Mouse (Mus musculus) midbrain, embryonic 14.5 days (tissue): ENCODE measurements around the gene Zfp655. TPM values are rescaled to one million over a fixed set of nuclear protein-coding genes. Genes with fewer than 3 reads are reported as not detected.
"Not testable (repeated sequence)": the region's sequence is repeated elsewhere in the genome, so short reads cannot be mapped to it uniquely, and the experiment has no call there.

Experiments used
- ATAC-seq: fragments of 200-750 bp; cut with Nextera tagmentation; 2 replicates; pipeline ENCODE4 v1.8.0; 2017; ENCODE audit warnings: moderate number of reproducible peaks, moderate library complexity; ENCODE audit not compliant: low FRiP score, low TSS enrichment
- DNase-seq: peaks from one replicate; pipeline ENCODE4 v3.0.0-alpha.2; 2015
- H3K27ac ChIP-seq: fragments of 300-500 bp; sonication (generic); replicated peaks from 2 replicates; pipeline ENCODE4 v1.5.1; 2014; ENCODE audit warnings: mild to moderate bottlenecking, low read depth, low read length, moderate library complexity
- H3K27me3 ChIP-seq: fragments of 300-500 bp; sonication (generic); 2 replicates; pipeline ENCODE4 v1.6.1; 2014; ENCODE audit warnings: low read length, control low read depth, mixed read lengths; ENCODE audit not compliant: control insufficient read depth, insufficient read depth
- H3K36me3 ChIP-seq: fragments of 300-500 bp; sonication (generic); 2 replicates; pipeline ENCODE4 v1.6.1; 2014; ENCODE audit warnings: low read length, control low read depth; ENCODE audit not compliant: control insufficient read depth, insufficient read depth
- H3K4me1 ChIP-seq: fragments of 300-500 bp; sonication (generic); 2 replicates; pipeline ENCODE4 v1.6.1; 2014; ENCODE audit warnings: mild to moderate bottlenecking, antibody characterized with exemption, low read length, control low read depth; ENCODE audit not compliant: control insufficient read depth, insufficient read depth
- H3K4me2 ChIP-seq: fragments of 300-500 bp; sonication (generic); 2 replicates; pipeline ENCODE4 v1.6.1; 2014; ENCODE audit warnings: mild to moderate bottlenecking, low read length, moderate library complexity
- H3K4me3 ChIP-seq: fragments of 300-500 bp; sonication (generic); replicated peaks from 2 replicates; pipeline ENCODE4 v1.5.1; 2014; ENCODE audit warnings: low read depth, low read length
- H3K9ac ChIP-seq: fragments of 300-500 bp; sonication (generic); replicated peaks from 2 replicates; pipeline ENCODE4 v1.6.1; 2014; ENCODE audit warnings: mild to moderate bottlenecking, low read length, moderate library complexity
- H3K9me3 ChIP-seq: fragments of 300-500 bp; sonication (generic); 2 replicates; pipeline ENCODE4 v1.6.1; 2016; ENCODE audit warnings: low read length, control low read depth, mixed read lengths; ENCODE audit not compliant: control insufficient read depth
- WGBS: fragments of 180-500 bp; shearing (Covaris S2); extraction: QIAGEN DNeasy Blood & Tissue Kit; methylation state at CpG from one replicate; pipeline ENCODE4 v1.1.7; 2014; 5-methylcytosine and 5-hydroxymethylcytosine counted together
- polyA plus RNA-seq: library from polyadenylated mRNA; unstranded; fragments of >200 nt; fragmentation: Nextera tagmentation; extraction: Ambion mirVana; gene quantifications from 2 replicates; pipeline ENCODE4 v1.2.1, GENCODE M21; 2014

The Zfp655 gene
- polyA plus RNA-seq, 1 experiment from 2014 or later, result 44.4 TPM

DNA sequence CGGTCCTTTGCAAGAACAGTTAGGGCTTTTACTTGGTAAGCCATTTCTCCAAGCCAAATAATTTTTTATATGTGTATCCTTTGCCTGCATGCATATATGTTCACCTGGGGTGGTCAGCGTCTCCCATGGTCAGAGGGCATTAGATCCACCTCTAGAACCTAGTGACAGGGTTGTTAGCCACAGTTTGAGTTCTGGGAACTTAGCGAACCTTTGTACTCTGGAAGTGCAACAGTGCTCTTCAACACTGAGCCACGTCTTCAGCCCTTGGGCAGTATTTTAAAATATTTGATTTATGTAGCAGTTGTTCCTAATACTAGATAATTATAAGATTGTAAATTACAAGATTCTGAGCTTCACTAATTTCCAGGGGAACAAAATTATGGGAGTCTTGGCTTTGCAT lies 874 bp upstream of the Zfp655 start:
- Histone ChIP-seq H3K4me3 (peak overlapping the region; percentile 99), H3K4me2 (peak overlapping the region; percentile 90), H3K27ac (no peak overlapping the region; the same call in 1 of the 2 replicates), H3K27me3 (no peaks in the 10 kb centered on the region), H3K9me3 (no peaks in the 10 kb centered on the region), H3K9ac (peak overlapping the region; percentile 97; the same call in 1 of the 2 replicates), H3K36me3 (peaks cover 25% of the 10 kb centered on the region), H3K4me1 (peaks cover 5% of the 10 kb centered on the region)
- 89% methylated on average over 4 of the region's 4 CpGs for WGBS
- DNase-seq, result no peak
- ATAC-seq, result no peak

DNA sequence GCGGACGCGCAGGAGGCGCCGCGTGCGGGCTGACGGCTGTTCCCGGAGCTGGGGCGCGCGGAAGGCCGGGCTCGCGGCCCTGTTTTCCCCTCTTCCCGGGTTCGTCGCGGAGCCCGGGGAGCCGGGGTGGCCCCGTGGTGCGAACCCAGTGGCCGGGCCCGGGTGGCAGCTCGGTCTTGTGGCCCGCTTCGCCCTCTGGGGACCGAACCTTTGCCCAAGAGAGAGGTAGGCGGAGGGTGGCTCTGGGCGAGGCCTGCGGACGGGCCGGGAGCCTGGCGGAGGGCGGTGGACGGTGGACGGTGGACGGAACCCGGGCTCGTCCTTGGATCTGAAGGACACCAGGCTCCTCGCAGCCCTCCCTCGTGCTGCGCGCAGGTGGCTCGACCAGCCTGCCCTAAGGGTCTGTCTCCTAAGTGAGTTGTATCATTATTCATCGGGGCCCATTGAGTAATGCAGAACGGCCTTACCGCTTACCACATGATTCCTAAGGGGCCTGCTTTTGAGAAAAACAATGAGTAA lies 437 bp downstream of the Zfp655 start:
- Histone ChIP-seq H3K9ac (peak overlapping the region; percentile 97), H3K4me2 (peak overlapping the region; percentile 90), H3K4me1 (peaks cover 5% of the 10 kb centered on the region), H3K4me3 (peak overlapping the region; percentile 99), H3K36me3 (peaks cover 36% of the 10 kb centered on the region), H3K9me3 (no peaks in the 10 kb centered on the region), H3K27me3 (no peaks in the 10 kb centered on the region), H3K27ac (peak overlapping the region; percentile 92)
- WGBS, result under 1% methylated on average over 49 of the region's 49 CpGs
- DNase-seq, result peak; percentile 27
- ATAC-seq, result peak; percentile 71

DNA sequence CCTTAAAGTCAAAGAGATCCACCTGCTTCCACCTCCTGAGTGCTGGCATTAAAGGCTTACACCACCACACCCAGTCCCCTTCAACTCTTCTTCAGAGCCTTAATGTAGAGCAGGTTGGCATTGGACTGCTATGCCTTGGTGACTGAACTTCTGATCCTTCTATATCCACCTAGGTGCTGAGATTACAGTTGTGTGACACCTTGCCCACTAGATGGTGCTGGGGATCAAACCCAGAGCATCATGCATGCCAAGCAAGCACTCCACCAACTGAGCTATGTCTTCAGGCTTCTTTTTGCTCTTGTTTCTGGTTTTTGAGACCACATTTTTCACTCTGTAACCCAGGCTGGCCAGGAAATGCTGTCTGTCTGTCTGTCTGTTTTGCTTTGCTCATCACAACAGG lies 3.1 kb downstream of the Zfp655 start:
- no peak overlapping the region for H3K4me3 ChIP-seq
- H3K9me3 ChIP-seq, result no peaks in the 10 kb centered on the region
- no peak overlapping the region for H3K9ac ChIP-seq
- H3K4me2 ChIP-seq, result no peak overlapping the region
- peaks cover 5% of the 10 kb centered on the region for H3K4me1 ChIP-seq
- H3K27ac ChIP-seq, result no peak overlapping the region
- H3K27me3 ChIP-seq, result no peaks in the 10 kb centered on the region
- ATAC-seq, result no peak
- H3K36me3 ChIP-seq, result peaks cover 60% of the 10 kb centered on the region
- DNase-seq, result peak; percentile 54

- Histone ChIP-seq H3K36me3 (peaks cover 46% of the 10 kb centered on the region), H3K4me1 (no peaks in the 10 kb centered on the region), H3K9me3 (no peaks in the 10 kb centered on the region), H3K27me3 (no peaks in the 10 kb centered on the region), H3K27ac (no peak overlapping the region), H3K9ac (no peak overlapping the region), H3K4me3 (no peak overlapping the region), H3K4me2 (no peak overlapping the region)
- DNase-seq (no peak), ATAC-seq (no peak)
- WGBS, result 97% methylated on average over 3 of the region's 3 CpGs
Measured at GRCm38 (mm10) chr5:145249520-145249919, 18.0 kb downstream of the Zfp655 start.

GRCm38 (mm10) chr5:145273568-145273967 lies 42.1 kb downstream of the Zfp655 start:
- not testable (repeated sequence) for DNase-seq, H3K9me3 ChIP-seq, H3K4me2 ChIP-seq, H3K27me3 ChIP-seq, H3K27ac ChIP-seq, ATAC-seq, H3K4me3 ChIP-seq, H3K4me1 ChIP-seq, H3K9ac ChIP-seq, H3K36me3 ChIP-seq
- WGBS, result 88% methylated on average over 2 of the region's 2 CpGs

GRCm38 (mm10) chr5:145279948-145280347 lies 48.4 kb downstream of the Zfp655 start:
- Histone ChIP-seq H3K4me2 (no peak overlapping the region), H3K27ac (no peak overlapping the region), H3K9me3 (no peaks in the 10 kb centered on the region), H3K36me3 (peaks cover 24% of the 10 kb centered on the region), H3K4me3 (peak overlapping the region; percentile 93), H3K27me3 (no peaks in the 10 kb centered on the region), H3K9ac (no peak overlapping the region), H3K4me1 (peaks cover 5% of the 10 kb centered on the region; the same call in 1 of the 2 replicates)
- 90% methylated on average over 2 of the region's 2 CpGs for WGBS
- ATAC-seq (peak; percentile 44), DNase-seq (no peak)

DNA sequence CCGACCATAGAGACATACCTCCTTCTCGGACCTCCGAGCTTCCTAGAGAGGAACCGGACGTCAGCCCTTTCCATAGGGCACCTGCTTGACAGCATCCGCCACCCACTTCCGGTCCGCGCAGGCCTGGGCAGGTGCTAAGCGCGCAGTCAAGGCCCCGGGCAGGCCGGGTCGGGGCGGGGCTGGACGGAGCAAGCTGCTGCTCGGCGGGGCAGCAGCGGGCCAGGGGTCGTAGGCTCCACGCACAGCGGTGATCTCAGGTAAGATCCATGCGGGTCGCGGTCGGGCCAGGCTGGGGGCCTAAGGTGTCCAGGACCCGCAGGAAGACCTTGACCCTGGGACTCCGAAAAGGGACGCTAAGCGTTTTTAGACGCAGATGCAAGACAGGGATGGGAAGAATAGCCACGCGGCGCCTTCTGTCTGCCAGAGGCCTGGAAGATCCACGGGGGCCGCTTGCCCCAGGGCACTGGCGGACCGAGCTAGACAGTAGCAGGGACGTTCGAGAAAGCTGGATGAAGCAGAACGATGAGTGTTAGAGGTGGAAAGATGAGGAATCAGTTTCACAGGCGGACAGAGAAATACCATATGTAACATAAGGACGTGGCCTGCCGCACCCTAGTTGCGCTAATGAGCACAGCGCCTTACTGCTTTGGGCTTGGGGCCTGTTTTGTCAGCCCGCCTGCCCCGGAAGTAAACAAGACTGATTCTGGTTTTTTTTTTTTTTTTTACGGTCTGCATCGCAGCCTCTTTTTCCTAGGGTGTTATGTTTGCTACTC lies 49.0 kb downstream of the Zfp655 start, which contains the start of gene Zscan25:
TSS of gene Zscan25 (plus strand) at position 130 of the 773 bp plus-strand sequence.
- Histone ChIP-seq H3K27me3 (no peaks in the 10 kb centered on the region), H3K9ac (peak within 1 kb of the TSS; percentile 95), H3K9me3 (no peaks in the 10 kb centered on the region), H3K36me3 (peaks cover 30% of the 10 kb centered on the region), H3K4me3 (peak within 1 kb of the TSS; percentile 93), H3K4me1 (peaks cover 5% of the 10 kb centered on the region; the same call in 1 of the 2 replicates), H3K27ac (peak within 1 kb of the TSS; percentile 84), H3K4me2 (peak within 1 kb of the TSS; percentile 93)
- DNase-seq (peak; percentile 96), ATAC-seq (peak; percentile 99)
- WGBS, result under 1% methylated on average over 50 of the region's 50 CpGs

GRCm38 (mm10) chr5:145288382-145288781 lies 56.9 kb downstream of the Zfp655 start:
- Histone ChIP-seq H3K27ac (no peak overlapping the region), H3K9me3 (no peaks in the 10 kb centered on the region), H3K4me1 (no peaks in the 10 kb centered on the region), H3K36me3 (peaks cover 89% of the 10 kb centered on the region), H3K9ac (no peak overlapping the region), H3K4me2 (no peak overlapping the region), H3K4me3 (no peak overlapping the region), H3K27me3 (no peaks in the 10 kb centered on the region)
- 97% methylated on average over 5 of the region's 5 CpGs for WGBS
- no peak for ATAC-seq
- DNase-seq, result no peak

GRCm38 (mm10) chr5:145290697-145291096 lies 59.2 kb downstream of the Zfp655 start:
- no peak for DNase-seq
- no peak overlapping the region for H3K4me2 ChIP-seq
- peaks cover 82% of the 10 kb centered on the region for H3K36me3 ChIP-seq
- no peaks in the 10 kb centered on the region for H3K27me3 ChIP-seq
- no peaks in the 10 kb centered on the region for H3K4me1 ChIP-seq
- WGBS, result 98% methylated on average over 16 of the region's 16 CpGs
- H3K9ac ChIP-seq, result no peak overlapping the region
- H3K4me3 ChIP-seq, result no peak overlapping the region
- no peak overlapping the region for H3K27ac ChIP-seq
- no peak for ATAC-seq
- no peaks in the 10 kb centered on the region for H3K9me3 ChIP-seq
